Mouse (Mus musculus) liver, embryonic 14.5 days (tissue): ENCODE data around the gene Zbtb38. TPM values are rescaled to one million over a fixed set of nuclear protein-coding genes. Genes with fewer than 3 reads are reported as not detected.
A peak's percentile ranks its signal among the peaks of the same experiment; 100 is the strongest.

ENCODE experiments used
- ATAC-seq: fragments of 200-750 bp; cut with Nextera tagmentation; 2 replicates; pipeline ENCODE4 v1.8.0; 2017; ENCODE audit warnings: moderate number of reproducible peaks, mild to moderate bottlenecking, moderate library complexity; ENCODE audit not compliant: insufficient read depth
- DNase-seq, 3 experiments: peaks; one replicate each; pipeline ENCODE4 v3.0.0-alpha.2; 2012 to 2013; ENCODE audit warnings: low read depth in 3 of 3, low spot score in 3 of 3
- H3K27ac ChIP-seq: fragments of 300-500 bp; sonication (generic); 2 replicates; pipeline ENCODE4 v1.5.1; 2014; ENCODE audit warnings: moderate library complexity, mild to moderate bottlenecking, control low read depth, inconsistent platforms
- H3K27me3 ChIP-seq: fragments of 300-500 bp; sonication (generic); 2 replicates; pipeline ENCODE4 v1.6.1; 2014; ENCODE audit warnings: mild to moderate bottlenecking, low read length, moderate library complexity; ENCODE audit not compliant: control insufficient read depth, insufficient read depth
- H3K36me3 ChIP-seq: fragments of 300-500 bp; sonication (generic); replicated peaks from 2 replicates; pipeline ENCODE4 v1.6.1; 2014; ENCODE audit warnings: low read depth; ENCODE audit not compliant: control insufficient read depth, insufficient read depth
- H3K4me1 ChIP-seq, 2 experiments: fragments of 200-500 bp in 1 of 2; fragments of 300-500 bp in 1 of 2; sonication (generic) in 1 of 2; replicated peaks; 2 replicates each; pipeline ENCODE4 v1.6.1; 2012 to 2014; ENCODE audit warnings: antibody characterized with exemption in 1 of 2, inconsistent platforms in 1 of 2, low read length in 1 of 2; ENCODE audit not compliant: control insufficient read depth in 2 of 2, insufficient read depth in 2 of 2
- H3K4me2 ChIP-seq: fragments of 300-500 bp; sonication (generic); 2 replicates; pipeline ENCODE4 v1.6.1; 2014; ENCODE audit warnings: low read depth, mild to moderate bottlenecking, control low read depth, moderate library complexity
- H3K4me3 ChIP-seq, 2 experiments: fragments of 200-500 bp in 1 of 2; fragments of 300-500 bp in 1 of 2; sonication (generic) in 1 of 2; 2 replicates each; pipeline ENCODE4 v1.5.1; 2012 to 2014; ENCODE audit warnings: low read depth in 2 of 2, low read length in 2 of 2, mild to moderate bottlenecking in 2 of 2, control low read depth in 1 of 2, inconsistent platforms in 1 of 2, moderate library complexity in 1 of 2; ENCODE audit not compliant: insufficient read depth in 1 of 2
- H3K9ac ChIP-seq: fragments of 300-500 bp; sonication (generic); replicated peaks from 2 replicates; pipeline ENCODE4 v1.6.1; 2014; ENCODE audit warnings: mild to moderate bottlenecking, control low read depth, moderate library complexity
- H3K9me3 ChIP-seq: fragments of 300-500 bp; sonication (generic); 2 replicates; pipeline ENCODE4 v1.6.1; 2016; ENCODE audit warnings: low read length, mixed read lengths; ENCODE audit not compliant: control insufficient read depth
- CTCF ChIP-seq: IDR thresholded peaks from 2 replicates; pipeline ENCODE4 v1.5.1; 2016; ENCODE audit warnings: antibody characterized with exemption, low read depth, control low read depth
- EP300 ChIP-seq: IDR thresholded peaks from 2 replicates; pipeline ENCODE4 v1.6.1; 2016; ENCODE audit warnings: antibody characterized with exemption, low read depth
- WGBS: fragments of 180-500 bp; shearing (Covaris S2); extraction: QIAGEN DNeasy Blood & Tissue Kit; methylation state at CpG from one replicate; pipeline ENCODE4 v1.1.7; 2014; ENCODE audit not compliant: insufficient replicate concordance; 5-methylcytosine and 5-hydroxymethylcytosine counted together
- polyA plus RNA-seq, 2 experiments: library from polyadenylated mRNA; depleted of rRNA in 1 of 2; stranded (reverse) in 1 of 2; unstranded in 1 of 2; fragments of >200 nt; fragmentation: Nextera tagmentation in 1 of 2; extraction: Ambion mirVana in 1 of 2; gene quantifications; 2 replicates each; pipeline versions ENCODE4 v1.2.1 to v1.2.3; 2012 to 2014

The Zbtb38 gene
- polyA plus RNA-seq, 2 experiments = 0.65 to 4.5 TPM

DNA sequence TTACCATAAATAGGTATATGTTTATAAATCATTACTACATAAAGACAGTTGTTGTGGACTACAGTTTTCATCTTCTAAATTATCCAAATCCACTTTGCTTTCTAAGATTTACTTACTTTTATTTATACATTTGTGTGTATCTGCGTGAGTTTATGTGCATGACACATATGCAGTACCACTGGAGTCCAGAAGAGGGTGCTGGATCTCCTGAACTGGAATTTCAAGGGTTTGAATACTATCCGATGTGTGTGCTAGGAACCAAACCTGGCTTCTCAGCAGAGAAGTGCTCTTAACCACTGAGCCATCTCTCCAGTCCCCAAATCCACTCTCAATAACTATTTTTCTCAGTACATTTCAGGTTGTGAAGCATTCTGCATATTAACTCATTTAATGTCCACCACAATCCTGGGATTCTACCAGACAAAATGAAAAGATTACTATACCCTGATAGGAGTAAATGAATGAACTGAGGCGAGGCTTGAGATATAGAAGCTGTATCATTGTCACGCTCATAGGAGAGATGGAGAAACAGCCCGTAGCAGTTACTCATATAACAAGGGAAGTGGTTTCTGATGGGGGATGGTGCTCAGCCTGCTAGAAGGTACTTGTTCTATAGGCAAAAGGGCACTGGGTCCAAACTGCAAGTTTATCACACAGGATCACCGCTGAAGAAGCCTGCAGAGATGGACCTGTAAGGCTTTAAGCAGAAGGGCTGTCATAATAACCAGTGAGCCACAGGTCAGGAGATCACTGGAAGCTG lies 53.2 kb downstream of the Zbtb38 start:
- no peak for ATAC-seq
- H3K9me3 ChIP-seq = no peaks in the 10 kb centered on the region; the same call in 1 of the 2 replicates
- H3K4me2 ChIP-seq = no peak overlapping the region
- H3K27me3 ChIP-seq = no peaks in the 10 kb centered on the region
- no peak overlapping the region for H3K27ac ChIP-seq
- WGBS = 79% methylated on average over 6 of the region's 6 CpGs
- H3K9ac ChIP-seq = no peak overlapping the region
- H3K4me1 ChIP-seq = no peaks in the 10 kb centered on the region; a peak in 1 of 4 replicates
- DNase-seq = no peak
- H3K36me3 ChIP-seq = no peaks in the 10 kb centered on the region
- no peak for TF ChIP-seq EP300
- TF ChIP-seq CTCF = peak; percentile 24; the same call in 1 of the 2 replicates
- H3K4me3 ChIP-seq = no peak overlapping the region

DNA sequence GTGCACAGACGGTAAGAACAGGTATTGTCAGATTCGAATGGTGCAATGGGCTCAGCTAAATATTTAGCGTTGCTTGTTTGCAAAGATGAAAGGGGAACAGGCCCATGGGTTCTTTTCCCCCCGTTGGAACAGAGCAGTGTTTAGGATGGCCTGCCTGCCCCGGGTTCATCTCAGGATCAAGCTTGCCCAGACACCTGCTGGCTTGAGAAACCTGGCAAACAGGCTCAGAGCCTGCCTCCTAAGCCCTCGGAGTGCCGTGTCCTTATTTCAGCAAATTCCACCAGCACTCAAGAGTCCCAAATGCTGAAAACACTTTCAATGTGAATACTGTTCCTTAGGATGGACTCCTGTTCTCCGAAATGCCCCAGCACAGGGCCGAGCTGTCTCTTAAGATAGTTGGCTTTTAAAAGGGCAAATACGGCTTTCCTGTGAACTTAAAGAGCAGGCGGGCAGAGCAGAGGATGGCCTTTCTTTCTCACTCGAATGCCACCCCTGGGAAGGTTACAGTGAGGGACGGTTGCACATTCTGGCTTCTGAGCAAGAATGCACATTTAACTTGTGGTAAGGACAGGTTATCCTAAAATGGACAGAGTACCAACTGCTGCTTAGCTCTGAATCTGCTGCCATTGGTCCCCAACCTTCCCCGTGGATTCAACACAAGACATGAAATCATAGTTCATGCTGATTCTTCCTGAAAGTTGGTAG lies 55.7 kb downstream of the Zbtb38 start:
- WGBS = 74% methylated on average over 14 of the region's 14 CpGs
- no peak overlapping the region for H3K27ac ChIP-seq
- ATAC-seq = no peak

DNA sequence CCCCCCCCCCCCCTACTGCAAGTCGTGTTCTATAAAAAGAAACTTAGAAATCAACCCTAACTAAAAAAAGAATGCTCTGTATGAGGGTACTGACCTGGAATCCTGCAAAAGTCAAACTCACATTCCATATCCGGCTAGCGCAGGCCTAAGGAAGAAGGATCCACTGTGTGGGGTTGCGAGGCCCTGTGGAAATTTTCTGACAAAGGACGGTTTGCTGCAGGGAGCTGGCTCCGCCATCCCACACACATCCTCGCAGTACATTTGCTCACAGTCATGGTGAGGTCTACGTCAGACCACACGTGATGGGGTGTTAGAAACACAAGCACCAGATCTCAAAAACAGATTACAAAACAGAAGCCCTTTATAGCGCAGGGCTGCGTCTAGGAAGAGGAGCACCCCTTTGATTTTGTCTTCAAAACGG lies 56.5 kb downstream of the Zbtb38 start:
- TF ChIP-seq CTCF (no peak), EP300 (no peak)
- Histone ChIP-seq H3K9me3 (no peaks in the 10 kb centered on the region; the same call in 1 of the 2 replicates), H3K4me1 (no peaks in the 10 kb centered on the region; a peak in 1 of 4 replicates), H3K4me3 (no peak overlapping the region), H3K9ac (no peak overlapping the region), H3K4me2 (no peak overlapping the region), H3K27ac (no peak overlapping the region), H3K27me3 (no peaks in the 10 kb centered on the region), H3K36me3 (no peaks in the 10 kb centered on the region)
- WGBS = 83% methylated on average over 12 of the region's 12 CpGs
- DNase-seq (no peak), ATAC-seq (no peak)

More for the DNA sequence above, 55.7 kb downstream of the Zbtb38 start:
- DNase-seq = no peak
- no peaks in the 10 kb centered on the region for H3K36me3 ChIP-seq
- no peaks in the 10 kb centered on the region; the same call in 1 of the 2 replicates for H3K9me3 ChIP-seq
- H3K4me2 ChIP-seq = no peak overlapping the region
- no peak overlapping the region for H3K9ac ChIP-seq
- H3K4me3 ChIP-seq = no peak overlapping the region
- TF ChIP-seq EP300 = no peak
- no peak for TF ChIP-seq CTCF
- no peaks in the 10 kb centered on the region for H3K27me3 ChIP-seq
- H3K4me1 ChIP-seq = no peaks in the 10 kb centered on the region; a peak in 1 of 4 replicates

DNA sequence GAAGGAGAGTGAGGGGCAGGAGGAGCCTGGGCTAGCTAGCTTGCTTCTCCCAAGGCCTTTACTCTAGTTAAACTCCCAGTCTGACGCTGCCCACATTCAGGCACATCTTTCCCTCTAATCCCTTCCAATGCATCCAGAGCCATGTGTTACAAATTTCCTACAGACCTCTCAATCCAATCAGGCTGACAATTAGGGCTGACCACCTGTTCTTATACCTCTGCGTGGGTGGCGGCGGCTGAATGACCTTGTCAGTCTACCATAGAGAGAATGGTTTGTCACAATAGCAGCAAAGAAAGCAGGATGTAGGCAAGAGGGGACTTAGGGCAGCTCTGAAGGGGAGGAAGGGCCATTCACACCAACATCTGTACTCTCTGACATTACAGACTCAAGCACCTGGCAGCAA lies 62.2 kb downstream of the Zbtb38 start:
- no peak overlapping the region for H3K9ac ChIP-seq
- ATAC-seq (no peak), DNase-seq (no peak)
- no peaks in the 10 kb centered on the region for H3K27me3 ChIP-seq
- no peaks in the 10 kb centered on the region; the same call in 1 of the 2 replicates for H3K36me3 ChIP-seq
- no peak overlapping the region for H3K4me2 ChIP-seq
- 59% methylated on average over 4 of the region's 4 CpGs for WGBS
- no peak overlapping the region for H3K27ac ChIP-seq
- H3K4me1 ChIP-seq = no peaks in the 10 kb centered on the region
- TF ChIP-seq CTCF (no peak), EP300 (no peak)
- H3K4me3 ChIP-seq = no peak overlapping the region
- H3K9me3 ChIP-seq = no peaks in the 10 kb centered on the region

DNA sequence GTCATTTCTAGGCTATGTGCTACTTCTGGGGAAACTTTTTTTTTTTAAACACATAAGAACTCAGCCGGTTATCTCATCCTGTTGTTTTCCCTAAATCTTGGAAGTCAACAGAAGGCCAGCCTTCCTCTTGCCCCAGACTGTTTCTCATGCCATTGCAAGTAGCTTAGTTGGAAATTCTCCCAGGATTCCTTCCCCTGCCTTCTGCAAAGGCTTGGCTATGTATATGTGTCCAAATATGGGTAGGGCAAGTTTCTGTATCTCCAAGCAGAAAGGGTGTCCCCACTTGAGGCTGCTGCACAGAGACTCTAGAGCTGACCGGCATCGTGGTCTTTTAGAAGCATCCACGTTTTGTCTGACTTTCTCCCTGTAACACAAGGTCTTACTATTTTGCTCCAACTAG lies 63.6 kb downstream of the Zbtb38 start:
- DNase-seq = no peak
- no peak for TF ChIP-seq CTCF
- TF ChIP-seq EP300 = no peak

More for the DNA sequence above, 63.6 kb downstream of the Zbtb38 start:
- Histone ChIP-seq H3K27ac (no peak overlapping the region), H3K4me2 (no peak overlapping the region), H3K27me3 (no peaks in the 10 kb centered on the region), H3K4me1 (no peaks in the 10 kb centered on the region), H3K9ac (no peak overlapping the region), H3K36me3 (no peaks in the 10 kb centered on the region; the same call in 1 of the 2 replicates), H3K9me3 (no peaks in the 10 kb centered on the region), H3K4me3 (no peak overlapping the region)
- ATAC-seq = no peak
- 77% methylated on average over 4 of the region's 4 CpGs for WGBS
